Mouse (Mus musculus): ENCODE results near the gene Ifi27l2a.

GRCm38 (mm10) chr12:103477461-103478015 lies 34.1 kb upstream of the Ifi27l2a start:
- TF ChIP-seq CTCF (IDR thresholded peaks at IDR 0.05; ENCODE audit: control insufficient read depth, insufficient read depth, insufficient read length) (no peak), USF1 (IDR thresholded peaks at IDR 0.05; ENCODE audit: low read depth) (no peak), CEBPB (IDR thresholded peaks at IDR 0.05; ENCODE audit: low read depth) (no peak)
